Mouse (Mus musculus) heart, embryonic 15.5 days (tissue): ENCODE results near the gene Sh3tc1. TPM values are rescaled to one million over a fixed set of nuclear protein-coding genes. Genes with fewer than 3 reads are reported as not detected.

Experiments
- ATAC-seq: fragments of 200-750 bp; cut with Nextera tagmentation; replicated peaks from 2 replicates; pipeline ENCODE4 v1.8.0; 2017; ENCODE audit warnings: low read depth, moderate TSS enrichment; ENCODE audit not compliant: insufficient number of reproducible peaks, insufficient read depth, low FRiP score
- H3K27ac ChIP-seq: fragments of 300-500 bp; sonication (generic); 2 replicates; pipeline ENCODE4 v1.5.1; 2015; ENCODE audit warnings: mild to moderate bottlenecking, inconsistent platforms
- H3K27me3 ChIP-seq: fragments of 300-500 bp; sonication (generic); 2 replicates; pipeline ENCODE4 v1.6.1; 2015; ENCODE audit warnings: inconsistent platforms
- H3K36me3 ChIP-seq: fragments of 300-500 bp; sonication (generic); 2 replicates; pipeline ENCODE4 v1.6.1; 2015; ENCODE audit warnings: mild to moderate bottlenecking, inconsistent platforms
- H3K4me1 ChIP-seq: fragments of 300-500 bp; sonication (generic); replicated peaks from 2 replicates; pipeline ENCODE4 v1.6.1; 2015; ENCODE audit warnings: inconsistent platforms
- H3K4me2 ChIP-seq: fragments of 300-500 bp; sonication (generic); 2 replicates; pipeline ENCODE4 v1.6.1; 2015; ENCODE audit warnings: inconsistent platforms, mild to moderate bottlenecking, moderate library complexity
- H3K4me3 ChIP-seq: fragments of 300-500 bp; sonication (generic); 2 replicates; pipeline ENCODE4 v1.5.1; 2015; ENCODE audit warnings: mild to moderate bottlenecking, inconsistent platforms
- H3K9ac ChIP-seq: fragments of 300-500 bp; sonication (generic); 2 replicates; pipeline ENCODE4 v1.6.1; 2015; ENCODE audit warnings: mild to moderate bottlenecking, inconsistent platforms
- H3K9me3 ChIP-seq: fragments of 300-500 bp; sonication (generic); replicated peaks from 2 replicates; pipeline ENCODE4 v1.6.1; 2016; ENCODE audit warnings: inconsistent platforms
- WGBS: fragments of 180-500 bp; shearing (Covaris S2); methylation state at CpG from one replicate; pipeline ENCODE4 v1.1.7; 2015; ENCODE audit warnings: mixed read lengths; 5-methylcytosine and 5-hydroxymethylcytosine counted together
- polyA plus RNA-seq: library from polyadenylated mRNA; unstranded; fragments of >200 nt; fragmentation: Nextera tagmentation; extraction: Ambion mirVana; gene quantifications from 2 replicates; pipeline ENCODE4 v1.2.1, GENCODE M21; 2015

Sh3tc1 gene
- polyA plus RNA-seq, 1 experiment from 2014 or later = 8.6 TPM

- no peak overlapping the region for H3K9ac ChIP-seq
- H3K4me2 ChIP-seq = no peak overlapping the region
- WGBS = 67% methylated on average over 7 of the region's 7 CpGs
- no peaks in the 10 kb centered on the region for H3K36me3 ChIP-seq
- H3K9me3 ChIP-seq = no peaks in the 10 kb centered on the region
- H3K27ac ChIP-seq = no peak overlapping the region
- no peak overlapping the region for H3K4me3 ChIP-seq
- H3K27me3 ChIP-seq = 0 out of 2 replicates have a peak, but pooled peaks cover 5% of the 10 kb centered on the region
- H3K4me1 ChIP-seq = no peaks in the 10 kb centered on the region
- ATAC-seq = no peak
Observed at GRCm38 (mm10) chr5:35751016-35751415, 11.2 kb upstream of the Sh3tc1 start.

DNA sequence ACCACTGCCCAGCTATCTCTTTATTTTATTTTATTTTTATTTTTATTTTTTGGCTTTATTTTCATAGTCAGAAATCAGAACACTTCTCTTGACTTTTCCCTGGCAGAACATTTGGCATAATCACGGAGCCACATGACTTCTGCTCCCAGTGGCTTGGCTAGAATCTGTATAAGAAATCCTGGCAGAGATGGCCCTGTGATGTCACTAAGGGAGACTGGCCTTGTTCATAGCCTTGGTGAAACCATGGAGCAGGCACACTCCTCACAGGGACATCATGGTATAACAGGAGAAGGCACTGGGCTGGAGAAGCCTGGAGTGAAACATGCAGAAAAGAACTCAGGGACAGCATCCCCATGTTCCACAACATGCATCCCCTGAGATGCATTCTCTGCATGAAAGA is 10.2 kb upstream of the Sh3tc1 start:
- 0 out of 2 replicates have a peak, but pooled peaks cover 3% of the 10 kb centered on the region for H3K27me3 ChIP-seq
- H3K4me1 ChIP-seq = no peaks in the 10 kb centered on the region
- ATAC-seq = no peak
- H3K9me3 ChIP-seq = no peaks in the 10 kb centered on the region
- H3K9ac ChIP-seq = no peak overlapping the region
- WGBS = 92% methylated on average over 1 of the region's 1 CpGs
- H3K27ac ChIP-seq = no peak overlapping the region
- no peaks in the 10 kb centered on the region for H3K36me3 ChIP-seq
- no peak overlapping the region for H3K4me3 ChIP-seq
- no peak overlapping the region for H3K4me2 ChIP-seq

GRCm38 (mm10) chr5:35749416-35749815 is 9.6 kb upstream of the Sh3tc1 start:
- H3K9ac ChIP-seq = no peak overlapping the region
- 0 out of 2 replicates have a peak, but pooled peaks cover 3% of the 10 kb centered on the region for H3K27me3 ChIP-seq
- H3K4me1 ChIP-seq = no peaks in the 10 kb centered on the region
- no peak overlapping the region for H3K27ac ChIP-seq
- no peaks in the 10 kb centered on the region for H3K36me3 ChIP-seq
- ATAC-seq = no peak
- no peak overlapping the region for H3K4me3 ChIP-seq
- no peak overlapping the region for H3K4me2 ChIP-seq
- no peaks in the 10 kb centered on the region for H3K9me3 ChIP-seq
- 59% methylated on average over 3 of the region's 3 CpGs for WGBS

DNA sequence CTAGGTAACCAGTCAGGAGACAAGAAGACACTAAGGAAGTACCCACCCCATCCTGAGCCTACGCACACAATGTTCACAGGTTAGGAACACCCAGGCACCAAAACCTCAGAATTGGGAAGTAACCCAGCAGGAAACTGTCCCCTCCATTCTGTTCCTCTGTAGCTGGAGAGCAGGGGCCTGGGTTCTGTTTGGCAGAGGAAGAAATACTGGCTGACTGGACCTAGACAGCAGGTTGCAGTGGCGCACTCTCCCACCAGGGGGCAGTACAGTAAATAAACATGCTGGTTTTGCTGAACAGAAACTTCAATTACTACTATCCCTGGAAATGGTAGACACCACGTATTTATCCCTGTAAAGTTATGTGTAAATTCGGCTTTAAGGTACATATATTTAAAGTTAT is 7.1 kb upstream of the Sh3tc1 start:
- no peaks in the 10 kb centered on the region for H3K9me3 ChIP-seq
- no peak overlapping the region for H3K27ac ChIP-seq
- WGBS = 24% methylated on average over 4 of the region's 4 CpGs
- no peak overlapping the region for H3K9ac ChIP-seq
- H3K4me3 ChIP-seq = no peak overlapping the region
- ATAC-seq = no peak
- no peak overlapping the region for H3K4me2 ChIP-seq
- no peaks in the 10 kb centered on the region for H3K36me3 ChIP-seq
- H3K27me3 ChIP-seq = no peaks in the 10 kb centered on the region
- 0 out of 2 replicates have a peak, but pooled peaks cover under 1% of the 10 kb centered on the region for H3K4me1 ChIP-seq

DNA sequence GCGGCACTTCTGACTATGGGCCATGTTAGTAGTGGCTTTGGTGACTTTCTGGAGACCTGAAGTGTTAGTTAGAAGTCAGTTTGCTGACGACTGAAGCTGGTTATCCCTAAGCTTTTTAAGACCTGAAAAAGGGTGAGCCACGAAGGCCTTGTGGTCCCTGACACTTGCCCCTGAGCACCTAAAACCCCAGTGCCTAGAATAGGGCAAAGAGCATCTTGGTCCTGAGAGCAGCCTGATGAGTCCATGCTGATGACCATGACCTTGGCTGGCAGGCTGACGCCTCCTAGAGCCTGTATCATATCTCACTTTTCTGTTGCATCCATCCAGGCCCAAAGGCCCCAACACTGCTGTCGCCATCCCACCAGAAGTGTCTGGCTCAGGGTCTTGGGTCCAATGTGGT is 5.6 kb upstream of the Sh3tc1 start:
- no peak for ATAC-seq
- peaks cover 16% of the 10 kb centered on the region for H3K4me1 ChIP-seq
- H3K27ac ChIP-seq = no peak overlapping the region
- no peaks in the 10 kb centered on the region for H3K36me3 ChIP-seq
- H3K4me2 ChIP-seq = no peak overlapping the region
- H3K4me3 ChIP-seq = no peak overlapping the region
- no peak overlapping the region for H3K9ac ChIP-seq
- 81% methylated on average over 5 of the region's 5 CpGs for WGBS
- H3K9me3 ChIP-seq = no peaks in the 10 kb centered on the region
- H3K27me3 ChIP-seq = 0 out of 2 replicates have a peak, but pooled peaks cover 2% of the 10 kb centered on the region

GRCm38 (mm10) chr5:35743990-35744722 is 4.4 kb upstream of the Sh3tc1 start:
- Histone ChIP-seq H3K27ac (no peak overlapping the region), H3K27me3 (0 out of 2 replicates have a peak, but pooled peaks cover 3% of the 10 kb centered on the region), H3K4me1 (peaks cover 28% of the 10 kb centered on the region), H3K4me2 (no peak overlapping the region), H3K9me3 (no peaks in the 10 kb centered on the region), H3K9ac (no peak overlapping the region), H3K36me3 (no peaks in the 10 kb centered on the region), H3K4me3 (no peak overlapping the region)
- ATAC-seq = no peak
- 75% methylated on average over 7 of the region's 7 CpGs for WGBS

DNA sequence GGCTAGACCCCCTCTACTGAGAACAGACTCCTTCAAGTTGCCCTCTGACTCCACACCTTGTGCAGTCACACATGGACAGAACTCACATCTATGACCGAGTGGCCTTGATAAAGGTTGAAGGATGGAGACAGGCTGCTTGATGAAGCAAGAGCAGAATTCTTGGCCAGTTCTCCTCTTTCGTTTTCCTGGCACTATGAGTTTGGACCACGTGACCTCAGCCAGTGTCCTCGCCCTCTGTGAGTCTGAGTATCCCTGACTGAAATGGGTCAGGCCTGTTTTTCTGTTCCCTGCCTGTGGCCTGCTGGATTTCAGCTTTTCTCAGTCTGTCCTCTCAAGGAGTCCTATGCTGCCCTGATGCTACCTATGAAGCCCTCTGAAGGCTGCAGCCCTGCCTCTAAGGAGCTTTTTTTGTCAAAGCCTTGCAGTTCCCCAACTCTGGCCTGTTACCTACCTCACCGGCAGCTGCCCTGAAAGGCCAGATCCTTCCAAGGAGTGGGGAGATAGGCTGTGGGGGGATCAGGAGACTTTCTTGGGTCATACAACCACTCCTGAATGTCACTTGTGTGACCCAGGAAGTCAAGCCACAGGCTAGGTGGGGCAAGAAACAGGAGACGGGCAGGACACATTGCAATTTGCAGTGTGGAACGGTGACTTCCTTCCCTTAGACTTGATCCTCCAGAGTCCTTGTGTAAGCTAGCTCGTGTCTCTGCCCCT is 3.6 kb upstream of the Sh3tc1 start:
- WGBS = 77% methylated on average over 8 of the region's 8 CpGs
- no peak overlapping the region for H3K27ac ChIP-seq

DNA sequence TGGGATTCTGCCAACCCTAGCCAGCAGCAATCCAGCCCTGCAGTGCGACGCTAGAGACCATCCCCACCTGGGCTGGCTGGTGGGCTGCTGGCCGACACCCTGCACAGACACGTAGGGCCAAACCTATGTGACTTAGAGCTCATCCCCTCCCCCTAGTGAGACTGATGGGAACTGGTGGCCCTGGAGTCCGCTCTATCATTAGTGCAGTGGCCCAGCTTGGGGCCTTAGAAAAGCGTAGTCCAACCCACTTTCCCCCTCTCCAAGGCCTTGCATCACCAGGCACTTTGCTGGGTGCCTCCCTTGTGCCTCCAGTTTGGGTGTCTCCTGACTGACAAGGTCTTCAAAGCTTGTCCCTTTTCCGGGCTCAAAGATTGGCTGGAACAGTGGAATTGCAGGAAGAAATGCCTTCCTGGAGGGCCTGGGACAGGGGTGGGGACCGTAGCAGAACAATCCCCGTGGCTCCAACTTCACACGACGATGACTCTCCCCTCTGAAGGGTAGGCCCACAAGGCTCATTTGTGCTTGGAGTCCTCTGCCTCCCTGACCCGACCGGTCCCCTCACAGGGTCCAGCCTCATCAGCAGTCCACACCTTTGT is 1.5 kb upstream of the Sh3tc1 start:
- H3K9ac ChIP-seq = 0 out of 2 replicates have a peak overlapping the region, but pooled peaks have one; percentile 4
- whole genome bisulfite sequencing = 61% methylated on average over 13 of the region's 13 CpGs
- H3K4me1 ChIP-seq = peaks cover 54% of the 10 kb centered on the region
- H3K27ac ChIP-seq = no peak overlapping the region
- H3K27me3 ChIP-seq = 0 out of 2 replicates have a peak, but pooled peaks cover 3% of the 10 kb centered on the region
- H3K36me3 ChIP-seq = no peaks in the 10 kb centered on the region
- no peak overlapping the region for H3K4me2 ChIP-seq
- no peak overlapping the region for H3K4me3 ChIP-seq
- no peaks in the 10 kb centered on the region for H3K9me3 ChIP-seq
- no peak for ATAC-seq

More for the DNA sequence above, 3.6 kb upstream of the Sh3tc1 start:
- H3K9me3 ChIP-seq = no peaks in the 10 kb centered on the region
- H3K4me1 ChIP-seq = peaks cover 36% of the 10 kb centered on the region
- 0 out of 2 replicates have a peak, but pooled peaks cover 3% of the 10 kb centered on the region for H3K27me3 ChIP-seq
- no peak overlapping the region for H3K4me3 ChIP-seq
- ATAC-seq = no peak
- H3K36me3 ChIP-seq = no peaks in the 10 kb centered on the region
- no peak overlapping the region for H3K9ac ChIP-seq
- H3K4me2 ChIP-seq = no peak overlapping the region

GRCm38 (mm10) chr5:35740716-35741115 is 929 bp upstream of the Sh3tc1 start:
- ATAC-seq = no peak
- Histone ChIP-seq H3K36me3 (no peaks in the 10 kb centered on the region), H3K9me3 (no peaks in the 10 kb centered on the region), H3K27me3 (0 out of 2 replicates have a peak, but pooled peaks cover 3% of the 10 kb centered on the region), H3K9ac (no peak overlapping the region), H3K4me2 (no peak overlapping the region), H3K4me1 (peaks cover 54% of the 10 kb centered on the region), H3K27ac (peak overlapping the region; percentile 53; the same call in 1 of the 2 replicates), H3K4me3 (no peak overlapping the region)
- whole genome bisulfite sequencing = 22% methylated on average over 10 of the region's 10 CpGs

- Histone ChIP-seq H3K4me1 (peaks cover 54% of the 10 kb centered on the region), H3K27ac (no peak overlapping the region), H3K9me3 (no peaks in the 10 kb centered on the region), H3K9ac (no peak overlapping the region), H3K36me3 (no peaks in the 10 kb centered on the region), H3K4me2 (no peak overlapping the region), H3K27me3 (0 out of 2 replicates have a peak, but pooled peaks cover 3% of the 10 kb centered on the region), H3K4me3 (no peak overlapping the region)
- WGBS = 87% methylated on average over 2 of the region's 2 CpGs
- no peak for ATAC-seq
Observed at GRCm38 (mm10) chr5:35739005-35739404, 782 bp downstream of the Sh3tc1 start.

DNA sequence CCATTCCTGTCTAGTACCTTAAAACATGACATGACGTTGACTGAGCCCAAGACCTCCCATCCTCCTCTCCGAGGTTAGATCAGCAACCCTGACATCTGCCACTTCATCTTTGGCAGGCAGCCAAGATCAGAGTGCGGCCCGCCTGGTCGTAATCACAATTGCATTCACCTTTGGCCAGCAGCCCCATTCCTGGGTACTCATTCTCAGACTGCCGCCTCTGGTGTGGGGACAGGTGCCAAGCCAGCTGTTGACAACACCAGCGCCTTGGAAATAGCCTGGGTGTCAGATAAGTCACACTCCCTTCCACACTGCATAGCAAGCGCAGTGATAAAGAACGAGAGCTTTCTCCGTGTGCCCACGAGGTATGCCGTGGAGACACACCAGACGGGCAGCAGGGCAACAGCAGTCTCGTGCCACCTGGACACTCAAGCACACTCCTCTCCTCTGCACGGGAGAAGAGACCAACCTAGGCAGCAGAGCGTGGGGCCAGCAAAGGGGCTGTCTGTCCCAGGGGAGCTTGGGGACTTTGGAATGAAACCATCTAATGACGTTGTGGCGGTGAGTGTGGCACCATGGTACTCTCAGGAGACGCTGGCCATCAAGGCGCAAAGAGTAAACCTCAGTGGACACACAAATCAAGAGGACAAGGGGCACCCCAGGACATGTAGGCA is 2.4 kb downstream of the Sh3tc1 start:
- Histone ChIP-seq H3K27me3 (0 out of 2 replicates have a peak, but pooled peaks cover 3% of the 10 kb centered on the region), H3K9ac (no peak overlapping the region), H3K4me3 (no peak overlapping the region), H3K9me3 (no peaks in the 10 kb centered on the region), H3K36me3 (no peaks in the 10 kb centered on the region), H3K27ac (peak overlapping the region; percentile 63), H3K4me1 (peaks cover 54% of the 10 kb centered on the region), H3K4me2 (peak overlapping the region; percentile 29)
- ATAC-seq = peak; percentile 62; the same call in 1 of the 2 replicates
- 28% methylated on average over 20 of the region's 20 CpGs for WGBS
